Mouse (Mus musculus) CH12.LX (cell line): Measurements from ENCODE around the gene Etl4. TPM values are rescaled to one million over a fixed set of nuclear protein-coding genes. Genes with fewer than 3 reads are reported as not detected.

Source experiments
- DNase-seq: peaks from one replicate; pipeline ENCODE4 v3.0.0-alpha.2; 2013; ENCODE audit errors: extremely low read depth
- H3K27ac ChIP-seq: 2 replicates; pipeline ENCODE4 v1.5.1; 2012; ENCODE audit warnings: low read depth, mild to moderate bottlenecking, control low read depth, moderate library complexity; ENCODE audit not compliant: insufficient read depth
- H3K27me3 ChIP-seq: replicated peaks from 2 replicates; pipeline ENCODE3; 2012; ENCODE audit warnings: inconsistent platforms
- H3K36me3 ChIP-seq, 2 experiments: replicated peaks in 1 of 2; 2 replicates each; pipeline versions ENCODE3 to v1.6.1; 2012; ENCODE audit warnings: inconsistent platforms in 1 of 2, low read length in 1 of 2, mild to moderate bottlenecking in 1 of 2, mixed read lengths in 1 of 2, moderate library complexity in 1 of 2; ENCODE audit not compliant: control insufficient read depth in 1 of 2, insufficient read depth in 1 of 2
- H3K4me1 ChIP-seq, 2 experiments: 2 replicates each; pipeline ENCODE4 v1.6.1; 2012; ENCODE audit warnings: inconsistent platforms in 1 of 2, moderate library complexity in 1 of 2; ENCODE audit not compliant: insufficient read depth in 2 of 2, control insufficient read depth in 1 of 2
- H3K4me2 ChIP-seq: 2 replicates; pipeline ENCODE4 v1.6.1; 2012; ENCODE audit warnings: low read depth, mild to moderate bottlenecking, control low read depth; ENCODE audit not compliant: poor library complexity, insufficient read depth, severe bottlenecking
- H3K4me3 ChIP-seq, 3 experiments: fragments of 150-350 bp in 1 of 3; sonication (generic) in 1 of 3; replicated peaks in 1 of 3; 2 replicates each; pipeline versions ENCODE3 to v1.5.1; 2011 to 2012; ENCODE audit warnings: low read depth in 2 of 3, low read length in 2 of 3, mild to moderate bottlenecking in 2 of 3, moderate library complexity in 2 of 3, control low read depth in 1 of 3, improper control_type of control experiment in 1 of 3, inconsistent platforms in 1 of 3, mixed read lengths in 1 of 3; ENCODE audit not compliant: poor library complexity in 1 of 3
- H3K79me2 ChIP-seq: replicated peaks from 2 replicates; pipeline ENCODE4 v1.6.1; 2012; ENCODE audit warnings: mild to moderate bottlenecking, moderate library complexity; ENCODE audit not compliant: control insufficient read depth, poor library complexity, insufficient read depth, severe bottlenecking; ENCODE audit errors: extremely low read depth
- H3K9ac ChIP-seq: 2 replicates; pipeline ENCODE4 v1.6.1; 2012; ENCODE audit warnings: low read depth, mild to moderate bottlenecking, control low read depth, moderate library complexity; ENCODE audit not compliant: insufficient read depth
- H3K9me3 ChIP-seq: replicated peaks from 2 replicates; pipeline ENCODE3; 2012; ENCODE audit warnings: low read length, inconsistent platforms, mixed read lengths
- BHLHE40 ChIP-seq: IDR thresholded peaks from 2 replicates; pipeline ENCODE4 v1.6.1; 2011; ENCODE audit warnings: mild to moderate bottlenecking, low read depth, low read length, improper control_type of control experiment
- CHD1 ChIP-seq: IDR thresholded peaks from 2 replicates; pipeline ENCODE4 v1.6.1; 2012; ENCODE audit warnings: low read depth, low read length, improper control_type of control experiment, inconsistent platforms
- CTCF ChIP-seq, 2 experiments: IDR thresholded peaks in 1 of 2; conservative IDR thresholded peaks in 1 of 2; 2 replicates each; pipeline ENCODE4 v1.5.1; 2011 to 2012; ENCODE audit warnings: low read depth in 2 of 2, low read length in 2 of 2, improper control_type of control experiment in 1 of 2, inconsistent platforms in 1 of 2, mild to moderate bottlenecking in 1 of 2, moderate library complexity in 1 of 2
- ELF1 ChIP-seq: IDR thresholded peaks from 2 replicates; pipeline ENCODE4 v1.6.1; 2014; ENCODE audit warnings: low read depth, mild to moderate bottlenecking, inconsistent platforms, low read length, improper control_type of control experiment
- EP300 ChIP-seq: IDR thresholded peaks from 2 replicates; pipeline ENCODE4 v1.6.1; 2011; ENCODE audit warnings: low read length, improper control_type of control experiment
- HCFC1 ChIP-seq: IDR thresholded peaks from 2 replicates; pipeline ENCODE4 v1.6.1; 2012; ENCODE audit warnings: low read depth, mild to moderate bottlenecking, inconsistent platforms, low read length, improper control_type of control experiment
- JUN ChIP-seq: IDR thresholded peaks from 2 replicates; pipeline ENCODE4 v1.6.1; 2011; ENCODE audit warnings: low read depth, mild to moderate bottlenecking, low read length, improper control_type of control experiment, moderate library complexity; ENCODE audit not compliant: insufficient read depth
- JUND ChIP-seq: conservative IDR thresholded peaks from 2 replicates; pipeline ENCODE4 v1.6.1; 2011; ENCODE audit warnings: low read depth, low read length, improper control_type of control experiment
- KAT2A ChIP-seq: IDR thresholded peaks from 2 replicates; pipeline ENCODE4 v1.6.1; 2012; ENCODE audit warnings: low read length, improper control_type of control experiment, inconsistent platforms; ENCODE audit not compliant: insufficient replicate concordance
- MAFK ChIP-seq: IDR thresholded peaks from 2 replicates; pipeline ENCODE4 v1.6.1; 2011; ENCODE audit warnings: low read length, improper control_type of control experiment; ENCODE audit not compliant: insufficient replicate concordance
- MXI1 ChIP-seq: IDR thresholded peaks from 2 replicates; pipeline ENCODE4 v1.6.1; 2011; ENCODE audit warnings: mild to moderate bottlenecking, low read depth, low read length, improper control_type of control experiment
- MYC ChIP-seq: IDR thresholded peaks from 2 replicates; pipeline ENCODE4 v1.6.1; 2011; ENCODE audit warnings: low read depth, mild to moderate bottlenecking, improper control_type of control experiment, low read length
- PAX5 ChIP-seq: IDR thresholded peaks from 2 replicates; pipeline ENCODE4 v1.6.1; 2012; ENCODE audit warnings: low read length, inconsistent platforms, mixed read lengths
- POLR2A ChIP-seq: IDR thresholded peaks from 2 replicates; pipeline ENCODE4 v1.6.1; 2011; ENCODE audit warnings: low read depth, mild to moderate bottlenecking, improper control_type of control experiment, low read length
- POLR2AphosphoS2 ChIP-seq: IDR thresholded peaks from 2 replicates; pipeline ENCODE4 v1.6.1; 2011; ENCODE audit warnings: low read depth, low read length, improper control_type of control experiment
- RAD21 ChIP-seq: IDR thresholded peaks from 2 replicates; pipeline ENCODE4 v1.6.1; 2011; ENCODE audit warnings: low read depth, mild to moderate bottlenecking, low read length, improper control_type of control experiment, moderate library complexity
- SMC3 ChIP-seq: IDR thresholded peaks from 2 replicates; pipeline ENCODE4 v1.6.1; 2011; ENCODE audit warnings: low read depth, low read length, improper control_type of control experiment
- TBP ChIP-seq: conservative IDR thresholded peaks from 2 replicates; pipeline ENCODE4 v1.6.1; 2011; ENCODE audit warnings: low read depth, low read length, improper control_type of control experiment
- UBTF ChIP-seq: IDR thresholded peaks from 2 replicates; pipeline ENCODE4 v1.6.1; 2012; ENCODE audit warnings: low read depth, mild to moderate bottlenecking, inconsistent platforms, low read length, improper control_type of control experiment, moderate library complexity
- USF1 ChIP-seq: IDR thresholded peaks from 2 replicates; pipeline ENCODE4 v1.6.1; 2014; ENCODE audit warnings: low read depth, mild to moderate bottlenecking, inconsistent platforms, low read length, improper control_type of control experiment
- ZC3H11A ChIP-seq: IDR thresholded peaks from 2 replicates; pipeline ENCODE4 v1.6.1; 2012; ENCODE audit warnings: low read depth, mild to moderate bottlenecking, inconsistent platforms, low read length, improper control_type of control experiment
- ZMIZ1 ChIP-seq: IDR thresholded peaks from 2 replicates; pipeline ENCODE4 v1.6.1; 2012; ENCODE audit warnings: low read depth, mild to moderate bottlenecking, inconsistent platforms, low read length, improper control_type of control experiment
- ZNF384 ChIP-seq: IDR thresholded peaks from 2 replicates; pipeline ENCODE4 v1.6.1; 2012; ENCODE audit warnings: low read depth, low read length, improper control_type of control experiment, inconsistent platforms
- dilution Hi-C: fragments of 300-500 bp; cut with MboI; formaldehyde crosslinking; loops from 2 replicates; pipeline ENCODE4 v1.14.3; 2020; ENCODE audit warnings: low sequenced_read_pairs; ENCODE audit not compliant: extremely low pct_unique_long_range_greater_than_20kb, extremely low pct_ligation_motif_present
- in situ Hi-C: fragments of 300-500 bp; cut with MboI; formaldehyde crosslinking; loops from 3 replicates; pipeline ENCODE4 v1.14.3; 2019; ENCODE audit warnings: low sequenced_read_pairs, low pct_ligation_motif_present, low pct_unique_long_range_greater_than_20kb, mixed read lengths
- polyA plus RNA-seq: library from polyadenylated mRNA; unstranded; fragments of >175 nt; gene quantifications from 2 replicates; pipeline ENCODE4 v1.2.1, GENCODE M21; 2012; ENCODE audit warnings: low read depth; ENCODE audit not compliant: insufficient read length
- total RNA-seq, 2 experiments: library from RNA; depleted of rRNA; stranded (reverse); fragments of 300-350 nt in 1 of 2; fragments of >200 nt in 1 of 2; gene quantifications; 2 replicates each; pipeline ENCODE4 v1.2.3; 2012 to 2014

Etl4 gene
- total and polyA plus RNA-seq, 3 experiments, result 7.2 to 18.6 (median 11.7) TPM

DNA sequence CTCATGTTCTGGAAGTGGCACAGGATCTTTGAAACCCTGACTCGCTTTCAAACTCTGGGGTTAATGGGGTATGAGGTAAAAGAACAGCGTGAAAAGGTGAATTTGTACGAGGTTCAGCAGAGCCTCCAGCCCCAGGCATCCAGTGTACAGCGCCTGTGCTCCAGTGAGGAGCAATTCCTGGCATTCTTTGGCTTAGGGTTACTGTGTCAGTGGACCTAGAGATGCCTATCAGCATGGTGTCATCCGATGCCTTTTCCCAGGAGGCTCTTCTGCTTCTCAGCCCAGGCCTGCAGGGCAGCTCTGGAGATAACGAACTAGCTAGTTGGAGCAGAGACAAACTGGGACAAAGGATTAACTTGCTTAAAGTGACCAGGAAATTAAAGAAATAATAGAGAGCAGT is 653.5 kb downstream of the Etl4 start:
- no peaks in the 10 kb centered on the region for H3K27me3 ChIP-seq
- peaks cover 6 to 46% of the 10 kb centered on the region in 2 experiments; a peak in 3 of 4 replicates for H3K4me1 ChIP-seq
- in situ Hi-C loops (no loop called here), dilution Hi-C loops (no loop called here)
- H3K9me3 ChIP-seq, result no peaks in the 10 kb centered on the region
- peaks cover 3 to 29% of the 10 kb centered on the region in 2 experiments for H3K36me3 ChIP-seq
- H3K4me2 ChIP-seq, result no peak overlapping the region
- H3K79me2 ChIP-seq, result peaks cover 7% of the 10 kb centered on the region; the same call in 1 of the 2 replicates
- H3K4me3 ChIP-seq, result no peak overlapping the region
- DNase-seq, result no peak
- no peak for TF ChIP-seq ZMIZ1
- TF ChIP-seq UBTF, result no peak
- TF ChIP-seq BHLHE40, result no peak
- TF ChIP-seq MAFK, result no peak
- no peak for TF ChIP-seq MYC
- no peak for TF ChIP-seq PAX5
- TF ChIP-seq HCFC1, result no peak
- no peak for TF ChIP-seq JUND
- no peak for TF ChIP-seq JUN
- no peak for TF ChIP-seq USF1
- TF ChIP-seq CTCF (conservative IDR thresholded peaks at IDR 0.05 in 1 of 2, IDR thresholded peaks at IDR 0.05 in 1 of 2; ENCODE audit: low read depth in 2 of 2, low read length in 2 of 2), result no peak
- no peak for TF ChIP-seq KAT2A
- TF ChIP-seq POLR2A, result no peak
- TF ChIP-seq TBP, result no peak
- no peak for TF ChIP-seq ELF1
- no peak for TF ChIP-seq EP300
- TF ChIP-seq ZNF384, result no peak
- TF ChIP-seq RAD21, result no peak
- H3K9ac ChIP-seq, result no peak overlapping the region
- no peak overlapping the region for H3K27ac ChIP-seq

DNA sequence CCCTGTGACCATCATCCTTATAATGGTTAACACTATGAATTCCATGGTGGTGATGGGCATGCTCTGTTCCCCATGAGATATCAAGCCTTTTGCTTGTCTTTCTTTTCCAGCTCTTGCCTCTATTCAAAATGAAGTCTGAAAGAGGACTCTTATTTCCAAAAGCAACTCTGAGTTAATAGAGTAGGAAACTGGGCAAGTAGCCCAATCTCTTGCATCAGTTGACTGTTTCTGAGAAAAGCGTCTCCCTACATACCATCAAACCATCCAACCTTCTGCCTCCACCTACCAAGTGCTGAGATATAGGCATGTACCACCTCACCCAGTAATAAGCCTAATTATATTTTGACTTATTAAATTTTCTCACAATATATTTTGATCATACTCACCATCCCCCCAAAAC is 658.9 kb downstream of the Etl4 start:
- in situ Hi-C loops (no loop called here), dilution Hi-C loops (no loop called here)
- H3K4me3 ChIP-seq, result no peak overlapping the region
- no peaks in the 10 kb centered on the region for H3K27me3 ChIP-seq
- H3K9ac ChIP-seq, result no peak overlapping the region
- H3K79me2 ChIP-seq, result no peaks in the 10 kb centered on the region; the same call in 1 of the 2 replicates
- peaks cover 7 to 18% of the 10 kb centered on the region in 2 experiments; a peak in 2 of 4 replicates for H3K4me1 ChIP-seq
- no peak for DNase-seq
- TF ChIP-seq RAD21, result no peak
- TF ChIP-seq JUND, result no peak
- TF ChIP-seq ELF1, result no peak
- TF ChIP-seq POLR2AphosphoS2, result no peak
- TF ChIP-seq MXI1, result no peak
- no peak for TF ChIP-seq ZMIZ1
- TF ChIP-seq MYC, result no peak
- no peak for TF ChIP-seq CHD1
- TF ChIP-seq SMC3, result no peak
- TF ChIP-seq EP300, result no peak
- TF ChIP-seq ZC3H11A, result no peak
- H3K27ac ChIP-seq, result no peak overlapping the region
- H3K4me2 ChIP-seq, result no peak overlapping the region
- peaks cover 6 to 32% of the 10 kb centered on the region in 2 experiments for H3K36me3 ChIP-seq
- no peaks in the 10 kb centered on the region for H3K9me3 ChIP-seq
